Mouse (Mus musculus): ENCODE results near the gene Nxn.

DNA sequence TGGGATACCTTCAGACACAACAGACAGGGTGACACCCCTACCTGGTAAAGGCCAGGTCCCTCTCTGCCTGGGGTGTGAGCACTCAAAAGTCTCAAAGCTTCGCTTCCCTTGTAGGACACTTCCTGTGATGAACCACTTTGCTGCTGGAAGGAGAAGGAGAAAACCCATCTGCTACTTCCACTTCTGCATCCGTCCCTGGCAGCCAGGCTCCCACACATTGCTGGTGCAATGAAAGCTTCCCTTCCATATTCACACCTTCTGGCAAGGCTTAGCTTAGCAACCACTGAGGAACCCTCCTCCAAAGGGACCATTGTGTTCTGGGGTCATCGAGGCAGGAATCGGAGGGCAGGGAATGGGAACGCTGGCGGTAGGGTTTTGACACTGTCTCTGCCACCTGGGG lies 110.3 kb downstream of the Nxn start:
- TF ChIP-seq CTCF (IDR thresholded peaks at IDR 0.05; ENCODE audit: low read depth): no peak
- TF ChIP-seq EP300 (IDR thresholded peaks at IDR 0.05; ENCODE audit: low read depth): no peak
